Mouse (Mus musculus) thymus, adult 2 months (tissue): Measurements from ENCODE around the gene BC035044.

Source experiments
- CTCF ChIP-seq: fragments of 200-500 bp; IDR thresholded peaks from 2 replicates; pipeline ENCODE4 v1.5.1; 2012; ENCODE audit warnings: mild to moderate bottlenecking, control low read depth, low read length, moderate library complexity, borderline replicate concordance; ENCODE audit not compliant: control insufficient read depth, poor library complexity, insufficient read depth; ENCODE audit errors: extremely low read depth
- POLR2A ChIP-seq: fragments of 200-500 bp; IDR thresholded peaks from 2 replicates; pipeline ENCODE4 v1.6.1; 2012; ENCODE audit warnings: mild to moderate bottlenecking, low read length, control low read depth, moderate library complexity; ENCODE audit not compliant: control insufficient read depth, poor library complexity, insufficient read depth; ENCODE audit errors: extremely low read depth

GRCm38 (mm10) chr6:128836191-128836954, 54.6 kb downstream of the BC035044 start:
- TF ChIP-seq CTCF (no peak), POLR2A (no peak)
